Mouse (Mus musculus): Measurements from ENCODE around the gene P2ry13.
A peak's percentile ranks its signal among the peaks of the same experiment; 100 is the strongest.

Gene P2ry13

DNA sequence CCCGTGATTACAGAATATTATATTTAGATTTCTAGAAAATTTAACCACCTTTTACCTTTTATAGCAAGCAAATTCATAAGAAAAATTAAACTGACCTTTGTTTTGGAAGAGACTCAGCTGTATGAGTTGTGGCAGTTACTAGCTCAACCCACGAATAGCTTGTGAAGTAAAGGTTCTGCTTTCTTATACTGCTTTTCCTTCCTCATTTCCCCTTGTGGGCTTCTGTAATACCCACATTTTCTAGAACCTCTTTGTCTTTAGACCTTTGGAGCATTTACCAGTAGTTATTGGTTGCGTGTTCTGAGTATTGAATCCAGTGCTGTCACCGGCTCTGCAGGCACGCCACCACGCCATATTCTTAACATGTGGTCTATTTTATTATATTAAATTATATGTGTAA lies at the start of gene P2ry13:
TSS of gene P2ry13 (minus strand) at position 156 of the 400 bp plus-strand sequence.
- no peak for DNase-seq (ENCODE audit: low spot score)

- no peak for DNase-seq (ENCODE audit: low spot score)
Measured at GRCm38 (mm10) chr3:59257740-59258664, 47.3 kb upstream of the P2ry13 start.

DNA sequence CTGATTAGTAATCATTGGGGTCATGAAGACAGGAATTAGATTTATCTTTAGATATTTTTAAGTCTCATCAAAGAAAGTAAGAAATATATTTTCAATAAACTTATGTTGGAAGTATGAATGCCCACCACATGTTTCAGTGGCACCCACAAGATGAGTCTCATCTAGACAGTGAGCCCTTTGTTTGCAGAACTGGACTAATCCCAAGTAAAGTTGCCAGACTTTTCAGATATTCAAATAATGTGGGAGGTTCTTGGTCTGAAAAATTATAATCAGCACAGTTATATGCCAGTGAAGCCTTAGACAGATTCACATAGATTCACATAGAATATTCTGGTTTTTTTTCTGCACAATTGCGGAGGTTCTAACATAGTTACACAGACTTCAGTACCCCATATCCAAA lies 39.8 kb upstream of the P2ry13 start:
- DNase-seq (ENCODE audit: low spot score): no peak

DNA sequence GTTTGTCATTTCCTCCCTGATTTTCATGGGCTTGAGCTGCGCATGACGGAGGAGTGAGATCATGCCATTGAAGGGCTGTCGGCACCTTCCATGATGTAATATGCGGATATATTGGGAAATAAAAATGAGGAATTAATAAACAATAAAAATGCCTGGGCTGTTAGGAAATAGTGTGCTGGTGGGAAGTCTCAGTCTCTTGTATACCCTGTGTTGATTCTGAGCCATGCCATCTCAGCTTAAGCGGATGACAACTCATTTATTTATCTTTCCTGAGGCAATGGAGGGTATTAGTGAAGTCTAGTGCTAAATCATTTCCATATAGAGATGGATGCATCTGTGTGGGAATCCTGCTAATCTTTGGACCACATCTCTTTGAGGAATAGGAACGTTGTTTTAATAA lies 37.3 kb upstream of the P2ry13 start:
- no peak for DNase-seq (ENCODE audit: low spot score)

DNA sequence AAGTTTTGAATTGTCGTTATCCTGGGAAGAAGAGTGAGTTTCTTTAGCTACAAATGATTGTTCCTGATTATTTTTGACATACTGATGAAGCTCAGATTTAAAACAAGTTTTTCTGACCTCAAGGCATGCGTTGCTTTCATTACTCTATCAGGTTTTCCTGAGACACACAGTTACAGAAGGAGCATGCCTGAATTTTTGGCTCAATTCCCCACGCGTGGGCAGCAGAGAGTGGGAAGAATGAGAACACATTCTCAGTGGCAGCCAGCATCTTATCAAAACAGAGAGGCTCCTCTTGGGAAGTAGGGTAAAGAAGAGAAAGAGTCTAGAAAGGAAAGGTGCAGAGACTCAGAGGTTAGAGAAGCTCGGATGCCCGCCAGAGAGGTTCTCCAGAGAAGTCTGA lies 32.7 kb upstream of the P2ry13 start:
- DNase-seq (ENCODE audit: low spot score): no peak

DNA sequence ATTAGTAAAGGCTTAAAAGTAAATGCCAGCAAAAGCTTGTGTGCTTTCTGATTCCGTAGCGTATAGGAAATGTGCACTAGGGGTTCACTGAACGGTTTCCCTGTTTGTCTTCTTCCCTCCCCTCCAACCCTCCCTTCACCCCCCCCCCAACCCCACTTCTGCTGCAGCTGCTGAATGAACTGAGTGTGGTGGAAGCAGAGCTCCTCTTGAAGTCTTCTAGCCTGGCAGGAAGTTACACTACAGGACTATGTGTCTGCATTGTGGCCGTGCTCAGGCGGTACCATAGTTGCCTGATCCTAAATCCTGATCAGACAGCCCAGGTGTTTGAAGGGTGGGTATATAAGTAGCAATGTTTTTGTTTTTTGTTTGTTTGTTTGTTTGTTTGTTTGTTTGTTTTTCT lies 24.2 kb upstream of the P2ry13 start:
- no peak for DNase-seq (ENCODE audit: low spot score)

GRCm38 (mm10) chr3:59230912-59231311 lies 20.2 kb upstream of the P2ry13 start:
- no peak for DNase-seq (ENCODE audit: low spot score)

DNA sequence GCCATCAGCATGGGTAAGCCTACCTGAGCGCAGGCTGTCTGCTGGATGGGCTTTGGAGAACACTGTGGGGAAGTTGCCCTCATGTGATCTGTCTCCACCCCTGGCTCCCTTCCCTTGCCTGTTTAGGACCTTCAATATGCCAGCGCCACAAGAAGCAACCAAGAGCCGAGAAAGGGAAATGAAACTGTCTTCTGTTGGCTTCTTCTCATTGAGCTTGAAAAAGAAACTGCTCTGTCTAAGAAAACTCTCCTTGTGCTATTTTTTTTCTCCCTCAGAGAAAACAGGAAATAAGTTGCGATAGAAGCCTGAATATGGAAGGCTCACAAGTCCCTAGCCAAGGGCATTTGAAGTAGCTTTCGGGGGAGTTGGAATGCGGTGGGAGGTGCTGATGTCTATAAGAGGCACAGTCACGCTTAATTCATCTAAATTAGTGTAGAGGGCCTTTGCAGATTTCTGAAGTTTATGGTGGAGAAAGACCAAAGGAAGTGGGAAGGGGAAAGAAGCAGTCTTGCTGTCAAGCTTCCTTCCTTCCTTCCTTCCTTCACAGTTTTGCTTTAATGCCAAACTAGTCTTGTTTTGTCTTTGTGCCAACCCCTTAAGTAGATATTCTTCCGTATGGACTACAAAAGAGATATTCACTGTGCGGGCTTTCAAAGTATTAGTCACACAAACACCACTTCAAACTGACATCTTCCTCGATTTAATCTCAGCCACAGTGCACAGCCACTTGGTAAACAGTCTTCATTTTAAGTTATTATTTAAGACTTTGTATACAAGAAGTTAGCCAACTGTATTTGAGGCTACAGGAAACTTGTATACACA lies 18.3 kb upstream of the P2ry13 start:
- DNase-seq (ENCODE audit: low spot score): no peak

GRCm38 (mm10) chr3:59227696-59228095 lies 17.0 kb upstream of the P2ry13 start:
- DNase-seq (ENCODE audit: low spot score): no peak

DNA sequence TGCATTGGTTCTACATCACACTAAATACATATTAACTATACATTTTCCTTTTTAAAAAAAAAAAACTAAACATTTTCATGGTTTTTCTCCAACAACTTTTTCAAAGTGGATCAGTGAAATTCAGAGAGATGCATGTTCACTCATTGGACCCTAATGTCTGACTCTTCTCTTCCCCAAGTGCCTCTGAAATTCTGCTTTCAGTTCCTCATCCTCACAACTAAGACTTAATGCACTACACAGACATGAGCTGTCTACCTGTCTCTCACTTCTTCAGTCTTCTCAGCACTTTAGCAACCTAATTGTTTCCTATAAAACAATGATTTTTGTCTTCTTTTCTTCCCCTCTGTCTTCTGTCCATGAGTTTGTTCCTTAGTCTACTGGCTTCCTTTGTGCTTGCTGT lies 14.7 kb upstream of the P2ry13 start:
- DNase-seq (ENCODE audit: low spot score): no peak

DNA sequence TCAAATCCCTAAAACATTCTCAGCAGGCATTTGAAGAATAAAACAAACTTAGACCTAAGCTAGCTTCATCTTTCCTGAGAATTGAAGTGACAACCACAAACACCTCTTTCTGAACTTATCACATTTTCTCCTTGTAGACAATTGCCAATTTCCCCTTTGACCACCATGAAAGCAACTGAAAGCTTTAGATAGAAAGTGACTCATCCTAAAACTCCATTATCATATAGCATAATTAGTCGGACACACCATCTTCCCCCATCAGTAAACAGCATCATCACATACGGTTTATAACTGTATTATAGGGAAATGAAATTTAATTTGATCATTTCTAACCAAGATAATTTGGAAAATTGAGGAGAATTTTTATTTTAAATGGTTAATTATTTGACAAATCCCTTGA lies 11.6 kb upstream of the P2ry13 start:
- no peak for DNase-seq (ENCODE audit: low spot score)

DNA sequence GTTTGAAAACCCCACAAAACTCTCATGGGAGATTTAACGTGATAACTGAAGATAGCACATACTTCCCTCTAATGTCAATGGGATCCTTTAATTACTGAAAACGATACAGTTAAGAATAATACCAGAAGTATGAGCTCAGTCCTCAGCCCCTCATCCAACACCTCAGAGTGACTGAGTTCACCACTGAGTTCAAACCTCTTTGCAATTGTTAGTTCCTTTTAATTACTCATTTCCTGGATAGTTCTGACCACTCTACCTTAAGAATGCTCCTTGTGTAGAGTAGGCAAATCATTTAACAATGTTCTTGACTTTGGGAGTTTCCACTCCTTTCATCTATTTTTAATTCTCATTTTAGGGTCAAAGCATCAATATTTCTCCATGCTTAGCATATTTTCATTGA lies 8.6 kb upstream of the P2ry13 start:
- no peak for DNase-seq (ENCODE audit: low spot score)

- DNase-seq (ENCODE audit: low spot score): no peak
Measured at GRCm38 (mm10) chr3:59217211-59217610, 6.5 kb upstream of the P2ry13 start.

- DNase-seq (ENCODE audit: low spot score): no peak
Measured at GRCm38 (mm10) chr3:59212404-59212803, 1.7 kb upstream of the P2ry13 start.

GRCm38 (mm10) chr3:59211784-59212183 lies 1.1 kb upstream of the P2ry13 start:
- DNase-seq (ENCODE audit: low spot score): no peak

- DNase-seq (ENCODE audit: low spot score): no peak
Measured at GRCm38 (mm10) chr3:59210089-59210488, 593 bp downstream of the P2ry13 start.

DNA sequence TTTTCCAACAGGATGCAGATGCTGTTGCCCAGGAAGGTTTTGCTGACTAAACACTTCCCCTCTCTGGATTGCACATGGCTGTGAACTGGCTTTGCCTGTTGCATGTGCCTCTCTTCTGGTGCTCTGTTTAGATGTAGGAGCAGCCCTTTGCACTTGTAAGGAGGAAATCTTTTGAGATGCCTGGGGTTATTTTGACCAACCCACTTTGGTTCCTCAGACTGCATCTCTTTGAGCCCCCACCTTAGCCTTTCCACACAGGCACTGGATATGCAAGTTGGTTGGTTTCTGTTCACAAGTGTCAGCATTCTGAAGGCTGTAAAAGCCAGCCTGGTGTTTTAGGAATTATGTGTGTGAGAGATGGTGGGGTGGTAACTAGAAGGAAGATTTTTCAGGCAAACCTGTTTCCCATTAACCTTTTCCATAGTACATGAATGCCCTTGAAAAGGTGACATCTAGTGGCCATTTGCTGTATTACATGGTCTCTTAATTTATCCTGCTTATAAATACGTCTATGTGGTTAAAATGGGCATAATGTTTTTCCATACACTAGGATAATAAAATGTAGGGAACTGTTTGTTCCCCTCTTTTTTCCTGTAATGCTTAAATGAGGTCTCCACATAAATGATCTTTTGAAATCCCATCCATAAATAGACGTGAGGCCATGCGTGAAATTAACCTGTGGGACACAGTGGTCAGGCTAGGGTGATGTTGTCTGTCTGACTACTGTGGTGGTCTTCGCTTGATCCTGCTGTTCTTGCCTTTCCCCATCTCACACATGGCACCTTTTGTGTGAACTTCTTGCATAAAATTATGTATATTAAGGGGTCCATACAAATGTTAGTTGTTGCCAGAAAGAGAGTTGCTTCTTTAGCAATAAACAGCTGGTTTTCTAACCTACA lies 1.8 kb downstream of the P2ry13 start:
- peak; percentile 85 for DNase-seq (ENCODE audit: low spot score)

DNA sequence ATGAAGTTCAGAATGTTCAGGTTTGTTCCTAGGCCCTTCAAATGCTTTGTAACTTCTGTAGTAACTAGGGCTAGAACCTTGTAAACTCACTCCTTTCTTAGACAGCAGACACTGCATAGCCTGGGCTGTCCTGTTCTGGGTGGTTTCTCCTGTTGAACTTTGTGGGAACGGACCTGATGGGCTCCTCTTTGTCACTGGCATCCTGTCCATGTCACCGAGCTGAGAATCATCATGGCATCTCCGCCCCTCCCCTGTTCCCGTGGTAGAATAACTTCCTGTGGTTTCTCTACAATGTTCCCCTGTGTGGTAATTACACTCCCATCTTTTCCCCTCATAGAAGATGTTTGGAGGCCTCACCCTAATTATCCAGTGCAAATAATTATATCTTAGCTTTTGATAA lies 4.7 kb downstream of the P2ry13 start:
- DNase-seq (ENCODE audit: low spot score): no peak

DNA sequence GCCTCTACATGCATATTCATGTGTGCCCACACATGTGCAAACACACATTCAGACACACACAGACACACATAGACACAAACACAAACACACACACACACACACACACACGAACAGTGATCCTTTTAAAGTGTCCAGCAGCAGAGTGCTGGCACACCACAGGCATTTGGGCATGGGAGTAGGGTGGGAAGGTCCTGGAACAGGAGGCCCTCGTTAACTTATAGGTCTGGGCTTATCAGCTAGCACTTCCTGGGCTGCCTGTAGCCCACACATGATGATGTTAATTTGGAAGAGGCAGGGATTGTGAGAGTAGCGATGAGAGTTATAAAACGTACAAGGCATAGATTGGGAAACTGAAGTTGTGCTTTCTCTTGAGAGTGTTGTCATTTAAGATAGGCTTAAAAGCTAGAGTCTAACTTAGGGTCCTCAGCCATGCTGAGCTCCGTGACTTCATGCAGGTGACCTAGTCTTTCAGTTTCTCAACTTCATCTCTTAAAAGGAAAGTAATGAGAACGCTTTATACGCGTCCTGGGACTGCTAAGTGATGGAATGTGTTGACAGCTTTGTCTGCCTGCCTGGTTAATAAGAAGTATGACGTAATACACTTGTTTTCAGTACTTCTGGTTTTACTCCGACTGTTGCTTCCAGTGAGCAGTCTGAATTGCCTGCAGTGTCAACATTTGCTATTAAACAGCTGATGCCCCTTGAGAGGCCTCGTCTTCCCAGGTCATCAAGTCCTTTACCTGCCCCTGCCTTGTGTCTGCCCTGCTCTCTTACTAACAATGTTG lies 5.8 kb downstream of the P2ry13 start:
- DNase-seq (ENCODE audit: low spot score): no peak

GRCm38 (mm10) chr3:59203802-59204520 lies 6.7 kb downstream of the P2ry13 start:
- no peak for DNase-seq (ENCODE audit: low spot score)

Data from layer of hippocampus, adult 9-10 months (tissue).